Mouse (Mus musculus): ENCODE data around the gene Lifr. TPM values are rescaled to one million over a fixed set of nuclear protein-coding genes. Genes with fewer than 3 reads are reported as not detected.
A peak's percentile ranks its signal among the peaks of the same experiment; 100 is the strongest.

The Lifr gene
- polyA plus RNA-seq (2015; fragmentation: Nextera tagmentation; extraction: Ambion mirVana), result 22.7 and 26.4 TPM in 2 replicates

- 71% methylated on average over 8 of the region's 8 CpGs for WGBS
- no peak for ATAC-seq (ENCODE audit: low read depth)
- Histone ChIP-seq H3K4me2 (ENCODE audit: low read depth, low read length) (no peak within 1 kb of the TSS), H3K27me3 (ENCODE audit: control insufficient read depth, insufficient read depth, low read depth, low read length) (no peaks in the 10 kb centered on the region), H3K9ac (ENCODE audit: low read length) (no peak within 1 kb of the TSS), H3K27ac (ENCODE audit: low read length) (no peak within 1 kb of the TSS), H3K4me3 (ENCODE audit: low read length) (no peak within 1 kb of the TSS), H3K4me1 (replicated peaks; ENCODE audit: control insufficient read depth, insufficient read depth, low read length) (peaks cover 6% of the 10 kb centered on the region; the same call in 1 of the 2 replicates), H3K36me3 (ENCODE audit: control insufficient read depth, insufficient read depth, low read length) (no peaks in the 10 kb centered on the region), H3K9me3 (ENCODE audit: control insufficient read depth, low read length) (no peaks in the 10 kb centered on the region)
Observed at GRCm38 (mm10) chr15:7090211-7090765, at the start of gene Lifr. TSS of gene Lifr (plus strand) at chr15:7090614.

- no peaks in the 10 kb centered on the region; the same call in 1 of the 2 replicates for H3K27me3 ChIP-seq (ENCODE audit: control insufficient read depth, insufficient read depth, low read depth, low read length)
- H3K4me2 ChIP-seq (ENCODE audit: low read depth, low read length), result no peak overlapping the region
- no peaks in the 10 kb centered on the region for H3K36me3 ChIP-seq (ENCODE audit: control insufficient read depth, insufficient read depth, low read length)
- H3K9me3 ChIP-seq (ENCODE audit: control insufficient read depth, low read length), result no peaks in the 10 kb centered on the region
- H3K4me1 ChIP-seq (replicated peaks; ENCODE audit: control insufficient read depth, insufficient read depth, low read length), result no peaks in the 10 kb centered on the region; the same call in 1 of the 2 replicates
- no peak overlapping the region for H3K9ac ChIP-seq (ENCODE audit: low read length)
- WGBS, result 33% methylated on average over 11 of the region's 11 CpGs
- H3K27ac ChIP-seq (ENCODE audit: low read length), result no peak overlapping the region
- ATAC-seq (ENCODE audit: low read depth), result no peak
- no peak overlapping the region for H3K4me3 ChIP-seq (ENCODE audit: low read length)
Observed at GRCm38 (mm10) chr15:7044081-7044749, 46.2 kb upstream of the Lifr start.

GRCm38 (mm10) chr15:7045056-7045455, 45.4 kb upstream of the Lifr start:
- Histone ChIP-seq H3K36me3 (ENCODE audit: control insufficient read depth, insufficient read depth, low read length) (no peaks in the 10 kb centered on the region), H3K4me1 (replicated peaks; ENCODE audit: control insufficient read depth, insufficient read depth, low read length) (no peaks in the 10 kb centered on the region; the same call in 1 of the 2 replicates), H3K4me2 (ENCODE audit: low read depth, low read length) (no peak overlapping the region), H3K27ac (ENCODE audit: low read length) (no peak overlapping the region), H3K9me3 (ENCODE audit: control insufficient read depth, low read length) (no peaks in the 10 kb centered on the region), H3K27me3 (ENCODE audit: control insufficient read depth, insufficient read depth, low read depth, low read length) (no peaks in the 10 kb centered on the region; the same call in 1 of the 2 replicates), H3K9ac (ENCODE audit: low read length) (no peak overlapping the region), H3K4me3 (ENCODE audit: low read length) (no peak overlapping the region)
- WGBS, result 76% methylated on average over 4 of the region's 4 CpGs
- no peak for ATAC-seq (ENCODE audit: low read depth)

GRCm38 (mm10) chr15:7047931-7048330, 42.5 kb upstream of the Lifr start:
- 63% methylated on average over 3 of the region's 3 CpGs for WGBS
- Histone ChIP-seq H3K9me3 (ENCODE audit: control insufficient read depth, low read length) (no peaks in the 10 kb centered on the region), H3K4me2 (ENCODE audit: low read depth, low read length) (no peak overlapping the region), H3K27ac (ENCODE audit: low read length) (no peak overlapping the region), H3K27me3 (ENCODE audit: control insufficient read depth, insufficient read depth, low read depth, low read length) (no peaks in the 10 kb centered on the region; the same call in 1 of the 2 replicates), H3K9ac (ENCODE audit: low read length) (no peak overlapping the region), H3K4me1 (replicated peaks; ENCODE audit: control insufficient read depth, insufficient read depth, low read length) (no peaks in the 10 kb centered on the region; the same call in 1 of the 2 replicates), H3K36me3 (ENCODE audit: control insufficient read depth, insufficient read depth, low read length) (no peaks in the 10 kb centered on the region), H3K4me3 (ENCODE audit: low read length) (no peak overlapping the region)
- ATAC-seq (ENCODE audit: low read depth), result no peak

GRCm38 (mm10) chr15:7048916-7049315, 41.5 kb upstream of the Lifr start:
- whole genome bisulfite sequencing, result 25% methylated on average over 8 of the region's 8 CpGs
- H3K4me3 ChIP-seq (ENCODE audit: low read length), result no peak overlapping the region
- no peaks in the 10 kb centered on the region for H3K9me3 ChIP-seq (ENCODE audit: control insufficient read depth, low read length)
- no peaks in the 10 kb centered on the region; the same call in 1 of the 2 replicates for H3K4me1 ChIP-seq (replicated peaks; ENCODE audit: control insufficient read depth, insufficient read depth, low read length)
- no peak overlapping the region for H3K27ac ChIP-seq (ENCODE audit: low read length)
- no peaks in the 10 kb centered on the region; the same call in 1 of the 2 replicates for H3K27me3 ChIP-seq (ENCODE audit: control insufficient read depth, insufficient read depth, low read depth, low read length)
- no peak overlapping the region for H3K4me2 ChIP-seq (ENCODE audit: low read depth, low read length)
- no peak overlapping the region for H3K9ac ChIP-seq (ENCODE audit: low read length)
- ATAC-seq (ENCODE audit: low read depth), result no peak
- no peaks in the 10 kb centered on the region for H3K36me3 ChIP-seq (ENCODE audit: control insufficient read depth, insufficient read depth, low read length)

GRCm38 (mm10) chr15:7051666-7052065, 38.7 kb upstream of the Lifr start:
- Histone ChIP-seq H3K4me3 (ENCODE audit: low read length) (no peak overlapping the region), H3K4me1 (replicated peaks; ENCODE audit: control insufficient read depth, insufficient read depth, low read length) (no peaks in the 10 kb centered on the region; the same call in 1 of the 2 replicates), H3K27ac (ENCODE audit: low read length) (no peak overlapping the region), H3K9me3 (ENCODE audit: control insufficient read depth, low read length) (no peaks in the 10 kb centered on the region), H3K36me3 (ENCODE audit: control insufficient read depth, insufficient read depth, low read length) (no peaks in the 10 kb centered on the region), H3K9ac (ENCODE audit: low read length) (no peak overlapping the region), H3K27me3 (ENCODE audit: control insufficient read depth, insufficient read depth, low read depth, low read length) (no peaks in the 10 kb centered on the region), H3K4me2 (ENCODE audit: low read depth, low read length) (no peak overlapping the region)
- ATAC-seq (ENCODE audit: low read depth), result peak; percentile 96
- 41% methylated on average over 2 of the region's 2 CpGs for WGBS

- Histone ChIP-seq H3K9me3 (ENCODE audit: control insufficient read depth, low read length) (no peaks in the 10 kb centered on the region), H3K4me3 (ENCODE audit: low read length) (no peak overlapping the region), H3K27me3 (ENCODE audit: control insufficient read depth, insufficient read depth, low read depth, low read length) (no peaks in the 10 kb centered on the region; the same call in 1 of the 2 replicates), H3K27ac (ENCODE audit: low read length) (no peak overlapping the region), H3K36me3 (ENCODE audit: control insufficient read depth, insufficient read depth, low read length) (no peaks in the 10 kb centered on the region), H3K4me1 (replicated peaks; ENCODE audit: control insufficient read depth, insufficient read depth, low read length) (no peaks in the 10 kb centered on the region; the same call in 1 of the 2 replicates), H3K9ac (ENCODE audit: low read length) (no peak overlapping the region), H3K4me2 (ENCODE audit: low read depth, low read length) (no peak overlapping the region)
- ATAC-seq (ENCODE audit: low read depth), result peak; percentile 58; the same call in 1 of the 2 replicates
- WGBS, result 53% methylated on average over 2 of the region's 2 CpGs
Observed at GRCm38 (mm10) chr15:7052117-7052516, 38.3 kb upstream of the Lifr start.

GRCm38 (mm10) chr15:7056851-7057250, 33.6 kb upstream of the Lifr start:
- Histone ChIP-seq H3K4me3 (ENCODE audit: low read length) (no peak overlapping the region), H3K4me1 (replicated peaks; ENCODE audit: control insufficient read depth, insufficient read depth, low read length) (no peaks in the 10 kb centered on the region), H3K36me3 (ENCODE audit: control insufficient read depth, insufficient read depth, low read length) (no peaks in the 10 kb centered on the region), H3K4me2 (ENCODE audit: low read depth, low read length) (no peak overlapping the region), H3K9ac (ENCODE audit: low read length) (no peak overlapping the region), H3K27me3 (ENCODE audit: control insufficient read depth, insufficient read depth, low read depth, low read length) (peaks cover 5% of the 10 kb centered on the region; the same call in 1 of the 2 replicates), H3K27ac (ENCODE audit: low read length) (no peak overlapping the region), H3K9me3 (ENCODE audit: control insufficient read depth, low read length) (no peaks in the 10 kb centered on the region)
- ATAC-seq (ENCODE audit: low read depth), result no peak
- whole genome bisulfite sequencing, result 62% methylated on average over 3 of the region's 3 CpGs

- Histone ChIP-seq H3K27me3 (ENCODE audit: control insufficient read depth, insufficient read depth, low read depth, low read length) (peaks cover 5% of the 10 kb centered on the region; the same call in 1 of the 2 replicates), H3K4me3 (ENCODE audit: low read length) (no peak overlapping the region), H3K9ac (ENCODE audit: low read length) (no peak overlapping the region), H3K9me3 (ENCODE audit: control insufficient read depth, low read length) (no peaks in the 10 kb centered on the region), H3K27ac (ENCODE audit: low read length) (no peak overlapping the region), H3K4me1 (replicated peaks; ENCODE audit: control insufficient read depth, insufficient read depth, low read length) (no peaks in the 10 kb centered on the region), H3K36me3 (ENCODE audit: control insufficient read depth, insufficient read depth, low read length) (no peaks in the 10 kb centered on the region), H3K4me2 (ENCODE audit: low read depth, low read length) (no peak overlapping the region)
- ATAC-seq (ENCODE audit: low read depth), result no peak
- 50% methylated on average over 2 of the region's 2 CpGs for WGBS
Observed at GRCm38 (mm10) chr15:7060522-7060921, 29.9 kb upstream of the Lifr start.

Data from lung, embryonic 16.5 days (tissue).